Mouse (Mus musculus): ENCODE measurements around the gene Clec16a.

- TF ChIP-seq CTCF (conservative IDR thresholded peaks at IDR 0.05; ENCODE audit: low read length) (no peak), POU5F1 (IDR thresholded peaks at IDR 0.05; ENCODE audit: borderline replicate concordance, low read length) (no peak)
Observed at GRCm38 (mm10) chr16:10768821-10769220, 223.7 kb downstream of the Clec16a start.

Measured in E14TG2a.4 (cell line).